Mouse (Mus musculus): ENCODE results near the gene Rd3. TPM values are rescaled to one million over a fixed set of nuclear protein-coding genes. Genes with fewer than 3 reads are reported as not detected.

Gene Rd3
- polyA plus RNA-seq, 1 experiment from 2014 or later = 0.92 TPM

DNA sequence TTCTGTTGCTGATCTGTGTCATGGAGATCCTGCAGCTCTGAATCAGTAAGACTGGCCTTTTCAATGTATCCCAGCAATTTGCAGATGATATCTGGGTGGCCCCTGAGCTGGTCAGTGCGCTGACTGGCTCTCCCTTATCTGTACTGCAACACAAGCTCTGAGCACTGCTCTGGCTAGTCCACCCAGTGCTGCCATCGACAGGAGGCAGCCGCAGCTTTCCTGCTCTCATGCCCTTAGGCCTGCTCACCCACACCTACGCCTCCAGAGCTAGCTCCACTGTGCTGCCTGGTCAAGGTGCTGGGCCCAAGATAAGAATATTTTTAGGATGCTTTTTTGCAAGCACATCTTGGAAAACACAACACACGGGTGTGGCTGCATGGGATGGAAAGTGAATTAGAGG, 17.3 kb downstream of the Rd3 start:
- no peaks in the 10 kb centered on the region for H3K36me3 ChIP-seq (ENCODE audit: control insufficient read depth, insufficient read depth, low read length)
- no peak overlapping the region for H3K9ac ChIP-seq (ENCODE audit: low read length)
- H3K4me2 ChIP-seq (ENCODE audit: low read depth, low read length, severe bottlenecking) = no peak overlapping the region
- H3K9me3 ChIP-seq (ENCODE audit: control insufficient read depth, low read length) = no peaks in the 10 kb centered on the region
- ATAC-seq (replicated peaks; ENCODE audit: low FRiP score) = no peak
- DNase-seq (ENCODE audit: low spot score) = peak; percentile 50
- 71% methylated on average over 5 of the region's 5 CpGs for WGBS
- H3K4me3 ChIP-seq (ENCODE audit: low read depth, low read length) = no peak overlapping the region
- no peak overlapping the region for H3K27ac ChIP-seq (ENCODE audit: low read depth, low read length)
- H3K27me3 ChIP-seq (ENCODE audit: control insufficient read depth, insufficient read depth, low read length) = no peaks in the 10 kb centered on the region
- H3K4me1 ChIP-seq (replicated peaks; ENCODE audit: control insufficient read depth, insufficient read depth, low read length) = no peaks in the 10 kb centered on the region

DNA sequence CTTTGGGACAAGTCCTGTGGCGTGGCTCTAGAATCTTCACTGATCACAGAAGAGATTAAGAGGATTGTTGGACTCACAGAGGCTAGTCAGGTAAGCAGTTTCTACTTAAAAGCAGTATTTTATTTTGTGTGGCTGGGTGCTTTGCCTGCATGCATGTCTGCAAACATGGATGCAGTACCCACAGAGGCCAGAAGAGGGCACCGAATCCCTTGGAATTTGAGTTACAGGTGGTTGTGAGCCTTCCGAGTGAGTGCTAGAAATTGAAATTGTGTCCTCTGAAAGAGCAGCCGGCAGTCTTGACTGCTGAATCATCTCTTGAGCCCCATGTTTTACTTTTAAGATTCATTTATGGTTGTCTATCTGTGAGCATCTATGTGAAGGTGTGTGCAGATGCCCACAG, 18.3 kb downstream of the Rd3 start:
- Histone ChIP-seq H3K4me3 (ENCODE audit: low read depth, low read length) (no peak overlapping the region), H3K9me3 (ENCODE audit: control insufficient read depth, low read length) (no peaks in the 10 kb centered on the region), H3K27ac (ENCODE audit: low read depth, low read length) (no peak overlapping the region), H3K36me3 (ENCODE audit: control insufficient read depth, insufficient read depth, low read length) (no peaks in the 10 kb centered on the region), H3K4me2 (ENCODE audit: low read depth, low read length, severe bottlenecking) (no peak overlapping the region), H3K9ac (ENCODE audit: low read length) (no peak overlapping the region), H3K27me3 (ENCODE audit: control insufficient read depth, insufficient read depth, low read length) (no peaks in the 10 kb centered on the region), H3K4me1 (replicated peaks; ENCODE audit: control insufficient read depth, insufficient read depth, low read length) (no peaks in the 10 kb centered on the region)
- 51% methylated on average over 4 of the region's 4 CpGs for WGBS
- no peak for ATAC-seq (replicated peaks; ENCODE audit: low FRiP score)
- peak; percentile 79 for DNase-seq (ENCODE audit: low spot score)

DNA sequence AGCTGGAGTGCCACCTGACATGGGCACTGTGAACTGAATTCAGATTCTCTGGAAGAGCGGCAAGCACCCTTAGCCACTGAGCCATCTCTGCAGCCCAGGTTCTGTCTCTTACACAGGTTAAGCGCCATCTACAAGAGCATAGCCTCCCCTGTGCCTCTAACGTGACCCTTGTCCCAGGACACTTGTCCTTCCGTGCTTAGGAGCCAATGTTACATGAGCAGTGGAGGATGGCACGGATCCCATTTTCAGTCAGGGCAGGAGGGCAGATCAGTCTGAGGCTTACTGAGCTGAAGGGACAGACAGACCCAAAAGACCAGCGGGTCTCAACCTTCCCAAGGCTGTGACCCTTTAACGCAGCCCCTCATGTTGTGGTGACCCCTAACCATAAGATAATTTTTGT, 18.7 kb downstream of the Rd3 start:
- WGBS = 87% methylated on average over 7 of the region's 7 CpGs
- Histone ChIP-seq H3K36me3 (ENCODE audit: control insufficient read depth, insufficient read depth, low read length) (no peaks in the 10 kb centered on the region), H3K4me1 (replicated peaks; ENCODE audit: control insufficient read depth, insufficient read depth, low read length) (no peaks in the 10 kb centered on the region), H3K4me2 (ENCODE audit: low read depth, low read length, severe bottlenecking) (no peak overlapping the region), H3K27ac (ENCODE audit: low read depth, low read length) (no peak overlapping the region), H3K27me3 (ENCODE audit: control insufficient read depth, insufficient read depth, low read length) (no peaks in the 10 kb centered on the region), H3K9me3 (ENCODE audit: control insufficient read depth, low read length) (no peaks in the 10 kb centered on the region), H3K9ac (ENCODE audit: low read length) (no peak overlapping the region), H3K4me3 (ENCODE audit: low read depth, low read length) (no peak overlapping the region)
- ATAC-seq (replicated peaks; ENCODE audit: low FRiP score) (no peak), DNase-seq (ENCODE audit: low spot score) (no peak)

DNA sequence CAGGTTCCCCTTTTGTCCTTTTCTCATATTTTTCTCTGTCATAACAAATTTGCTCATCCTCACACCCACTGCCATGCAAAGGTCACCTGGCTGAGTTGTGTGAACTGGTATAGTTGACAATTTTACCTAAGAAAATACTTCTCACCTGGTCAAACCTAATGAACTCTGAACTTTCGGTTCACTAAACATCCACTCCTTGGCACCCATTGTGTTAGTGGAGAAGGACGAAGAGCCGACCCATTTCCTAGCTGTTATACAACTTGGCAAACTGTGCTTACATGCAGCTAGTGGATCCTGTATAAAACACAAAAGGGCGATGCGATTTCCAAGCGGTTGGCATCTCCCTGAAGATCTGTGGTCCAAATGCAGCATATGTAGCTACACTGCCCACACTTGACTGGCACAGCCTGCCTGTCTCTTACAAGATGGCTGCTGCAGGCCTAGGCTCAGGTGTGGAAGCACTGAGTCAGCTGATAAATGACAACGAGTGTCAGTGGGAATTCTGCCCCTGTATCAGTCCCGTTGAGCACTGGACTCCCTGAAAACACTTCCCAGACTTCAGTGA, 19.5 kb downstream of the Rd3 start:
- H3K4me2 ChIP-seq (ENCODE audit: low read depth, low read length, severe bottlenecking) = no peak overlapping the region
- no peak overlapping the region for H3K4me3 ChIP-seq (ENCODE audit: low read depth, low read length)
- no peaks in the 10 kb centered on the region for H3K9me3 ChIP-seq (ENCODE audit: control insufficient read depth, low read length)
- 92% methylated on average over 8 of the region's 8 CpGs for WGBS
- ATAC-seq (replicated peaks; ENCODE audit: low FRiP score) = no peak
- no peaks in the 10 kb centered on the region for H3K36me3 ChIP-seq (ENCODE audit: control insufficient read depth, insufficient read depth, low read length)
- no peaks in the 10 kb centered on the region for H3K4me1 ChIP-seq (replicated peaks; ENCODE audit: control insufficient read depth, insufficient read depth, low read length)
- DNase-seq (ENCODE audit: low spot score) = no peak
- no peak overlapping the region for H3K27ac ChIP-seq (ENCODE audit: low read depth, low read length)
- H3K9ac ChIP-seq (ENCODE audit: low read length) = no peak overlapping the region
- H3K27me3 ChIP-seq (ENCODE audit: control insufficient read depth, insufficient read depth, low read length) = no peaks in the 10 kb centered on the region

DNA sequence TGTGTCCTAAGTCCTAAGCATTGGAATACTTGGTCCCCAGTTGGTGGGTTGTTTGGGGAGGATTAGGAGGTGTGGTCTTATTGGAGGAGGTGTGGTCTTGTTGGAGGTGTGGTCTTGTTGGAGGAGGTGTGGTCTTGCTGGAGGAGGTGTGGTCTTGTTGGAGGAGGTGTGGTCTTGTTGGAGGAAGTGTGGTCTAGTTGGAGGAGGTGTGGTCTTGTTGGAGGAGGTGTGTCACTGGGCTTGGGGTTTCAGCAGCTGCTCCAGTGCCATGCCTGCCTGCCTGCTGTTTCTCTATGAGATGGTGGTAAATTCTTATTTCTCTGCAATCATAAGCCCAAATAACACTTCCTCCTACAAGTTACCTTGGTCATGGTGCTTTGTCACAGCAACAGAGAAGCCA, 21.9 kb downstream of the Rd3 start:
- Histone ChIP-seq H3K4me2 (ENCODE audit: low read depth, low read length, severe bottlenecking) (no peak overlapping the region), H3K4me3 (ENCODE audit: low read depth, low read length) (no peak overlapping the region), H3K27me3 (ENCODE audit: control insufficient read depth, insufficient read depth, low read length) (no peaks in the 10 kb centered on the region), H3K9ac (ENCODE audit: low read length) (no peak overlapping the region), H3K36me3 (ENCODE audit: control insufficient read depth, insufficient read depth, low read length) (no peaks in the 10 kb centered on the region), H3K9me3 (ENCODE audit: control insufficient read depth, low read length) (no peaks in the 10 kb centered on the region), H3K27ac (ENCODE audit: low read depth, low read length) (no peak overlapping the region), H3K4me1 (replicated peaks; ENCODE audit: control insufficient read depth, insufficient read depth, low read length) (no peaks in the 10 kb centered on the region)
- DNase-seq (ENCODE audit: low spot score) = peak; percentile 43
- ATAC-seq (replicated peaks; ENCODE audit: low FRiP score) = no peak

Small RNA genes lying within 50 kb of the gene (microRNA-seq; reads per million reads assigned to microRNA genes)
- not detected for gene Mir3473c (ENCODE audit: insufficient number of aligned reads)

Other genes with a start within 250 kb of the Rd3 start
- 55.6 and 59.5 TPM in 2 replicates for gene Nek2, start 155.9 kb upstream of the Rd3 start, polyA plus RNA-seq (2014; fragmentation: Nextera tagmentation; extraction: Ambion mirVana)
- gene Slc30a1, start 70.6 kb upstream of the Rd3 start, polyA plus RNA-seq (2014; fragmentation: Nextera tagmentation; extraction: Ambion mirVana) = 2.2 and 2.7 TPM in 2 replicates
- 2.8 and 4.4 TPM in 2 replicates for gene Traf5, start 115.2 kb downstream of the Rd3 start, polyA plus RNA-seq (2014; fragmentation: Nextera tagmentation; extraction: Ambion mirVana)
- 17.4 and 18.1 TPM in 2 replicates for gene Rcor3, start 160.7 kb downstream of the Rd3 start, polyA plus RNA-seq (2014; fragmentation: Nextera tagmentation; extraction: Ambion mirVana)
- gene Kcnh1, start 213.4 kb downstream of the Rd3 start, polyA plus RNA-seq (2014; fragmentation: Nextera tagmentation; extraction: Ambion mirVana) = 0.35 and 0.45 TPM in 2 replicates